Mouse (Mus musculus) forebrain, postnatal 0 days (tissue): ENCODE data around the gene Eps15. TPM values are rescaled to one million over a fixed set of nuclear protein-coding genes. Genes with fewer than 3 reads are reported as not detected.

Experiments
- ATAC-seq: fragments of 200-750 bp; cut with Nextera tagmentation; 2 replicates; pipeline ENCODE4 v1.8.0; 2017; ENCODE audit warnings: mild to moderate bottlenecking, moderate library complexity
- DNase-seq: peaks from one replicate; pipeline ENCODE4 v3.0.0-alpha.2; 2015
- H3K27ac ChIP-seq: fragments of 300-500 bp; sonication (generic); 2 replicates; pipeline ENCODE4 v1.5.1; 2014; ENCODE audit warnings: low read depth, mild to moderate bottlenecking, antibody characterized with exemption, low read length, moderate library complexity, mixed read lengths
- H3K27me3 ChIP-seq: fragments of 300-500 bp; sonication (generic); 2 replicates; pipeline ENCODE4 v1.6.1; 2014; ENCODE audit warnings: mild to moderate bottlenecking, low read length, mixed read lengths; ENCODE audit not compliant: insufficient read depth
- H3K36me3 ChIP-seq: fragments of 300-500 bp; sonication (generic); 2 replicates; pipeline ENCODE4 v1.6.1; 2014; ENCODE audit warnings: mild to moderate bottlenecking, moderate library complexity; ENCODE audit not compliant: insufficient read depth
- H3K4me1 ChIP-seq: fragments of 300-500 bp; sonication (generic); 2 replicates; pipeline ENCODE4 v1.6.1; 2014; ENCODE audit warnings: antibody characterized with exemption; ENCODE audit not compliant: insufficient read depth
- H3K4me2 ChIP-seq: fragments of 300-500 bp; sonication (generic); 2 replicates; pipeline ENCODE4 v1.6.1; 2014; ENCODE audit warnings: low read depth, mild to moderate bottlenecking, moderate library complexity
- H3K4me3 ChIP-seq: fragments of 300-500 bp; sonication (generic); 2 replicates; pipeline ENCODE4 v1.5.1; 2014; ENCODE audit warnings: low read depth, low read length, mixed read lengths
- H3K9ac ChIP-seq: fragments of 300-500 bp; sonication (generic); 2 replicates; pipeline ENCODE4 v1.6.1; 2014; ENCODE audit warnings: mild to moderate bottlenecking
- H3K9me3 ChIP-seq: fragments of 300-500 bp; sonication (generic); 2 replicates; pipeline ENCODE4 v1.6.1; 2016; ENCODE audit warnings: low read length
- CTCF ChIP-seq: sonication (generic); IDR thresholded peaks from 2 replicates; pipeline ENCODE4 v1.5.1; 2016; ENCODE audit warnings: antibody characterized with exemption, control low read depth, low read depth
- WGBS: fragments of 180-500 bp; shearing (Covaris S2); extraction: QIAGEN DNeasy Blood & Tissue Kit; methylation state at CpG from one replicate; pipeline ENCODE4 v1.1.7; 2014; 5-methylcytosine and 5-hydroxymethylcytosine counted together
- polyA plus RNA-seq: library from polyadenylated mRNA; unstranded; fragments of >200 nt; fragmentation: Nextera tagmentation; extraction: Ambion mirVana; gene quantifications from 2 replicates; pipeline ENCODE4 v1.2.1, GENCODE M21; 2015
- total RNA-seq: library from RNA; depleted of rRNA; stranded (reverse); fragments of >200 nt; gene quantifications from 2 replicates; pipeline ENCODE4 v1.2.3, GENCODE M21; 2014

The Eps15 gene
- total and polyA plus RNA-seq, 2 experiments from 2014 or later, result 42.6 to 108 TPM

- ATAC-seq (no peak), DNase-seq (no peak)
- Histone ChIP-seq H3K27me3 (no peaks in the 10 kb centered on the region), H3K4me3 (no peak overlapping the region), H3K4me2 (no peak overlapping the region), H3K9me3 (no peaks in the 10 kb centered on the region), H3K36me3 (no peaks in the 10 kb centered on the region), H3K4me1 (no peaks in the 10 kb centered on the region), H3K27ac (no peak overlapping the region), H3K9ac (no peak overlapping the region)
- TF ChIP-seq CTCF, result no peak
- 73% methylated on average over 8 of the region's 8 CpGs for WGBS
Observed at GRCm38 (mm10) chr4:109420138-109420795, 140.2 kb downstream of the Eps15 start.

GRCm38 (mm10) chr4:109421608-109422007 is 141.5 kb downstream of the Eps15 start:
- DNase-seq (no peak), ATAC-seq (no peak)
- Histone ChIP-seq H3K4me1 (no peaks in the 10 kb centered on the region), H3K27me3 (no peaks in the 10 kb centered on the region), H3K36me3 (no peaks in the 10 kb centered on the region), H3K4me2 (no peak overlapping the region), H3K9me3 (no peaks in the 10 kb centered on the region), H3K27ac (no peak overlapping the region), H3K9ac (no peak overlapping the region), H3K4me3 (no peak overlapping the region)
- no peak for TF ChIP-seq CTCF
- 88% methylated on average over 7 of the region's 7 CpGs for WGBS

- H3K36me3 ChIP-seq, result no peaks in the 10 kb centered on the region
- H3K4me3 ChIP-seq, result no peak overlapping the region
- H3K9ac ChIP-seq, result no peak overlapping the region
- DNase-seq (no peak), ATAC-seq (no peak)
- no peaks in the 10 kb centered on the region for H3K27me3 ChIP-seq
- H3K4me2 ChIP-seq, result no peak overlapping the region
- H3K27ac ChIP-seq, result no peak overlapping the region
- no peaks in the 10 kb centered on the region for H3K9me3 ChIP-seq
- 77% methylated on average over 6 of the region's 6 CpGs for WGBS
- TF ChIP-seq CTCF, result no peak
- no peaks in the 10 kb centered on the region for H3K4me1 ChIP-seq
Observed at GRCm38 (mm10) chr4:109422436-109422835, 142.4 kb downstream of the Eps15 start.

- no peaks in the 10 kb centered on the region for H3K9me3 ChIP-seq
- no peaks in the 10 kb centered on the region for H3K36me3 ChIP-seq
- no peak for ATAC-seq
- H3K27me3 ChIP-seq, result no peaks in the 10 kb centered on the region
- no peak overlapping the region for H3K9ac ChIP-seq
- WGBS, result 73% methylated on average over 2 of the region's 2 CpGs
- H3K27ac ChIP-seq, result no peak overlapping the region
- H3K4me2 ChIP-seq, result no peak overlapping the region
- no peak for DNase-seq
- H3K4me3 ChIP-seq, result no peak overlapping the region
- H3K4me1 ChIP-seq, result no peaks in the 10 kb centered on the region
- no peak for TF ChIP-seq CTCF
Observed at GRCm38 (mm10) chr4:109423438-109423837, 143.4 kb downstream of the Eps15 start.

GRCm38 (mm10) chr4:109427058-109427457 is 147.0 kb downstream of the Eps15 start:
- DNase-seq (no peak), ATAC-seq (no peak)
- no peak overlapping the region for H3K4me3 ChIP-seq
- no peaks in the 10 kb centered on the region for H3K36me3 ChIP-seq
- H3K9ac ChIP-seq, result no peak overlapping the region
- no peak overlapping the region for H3K27ac ChIP-seq
- TF ChIP-seq CTCF, result no peak
- H3K9me3 ChIP-seq, result no peaks in the 10 kb centered on the region
- no peaks in the 10 kb centered on the region for H3K27me3 ChIP-seq
- H3K4me1 ChIP-seq, result no peaks in the 10 kb centered on the region
- no peak overlapping the region for H3K4me2 ChIP-seq
- WGBS, result 79% methylated on average over 1 of the region's 1 CpGs

GRCm38 (mm10) chr4:109430250-109430649 is 150.2 kb downstream of the Eps15 start:
- Histone ChIP-seq H3K4me2 (no peak overlapping the region), H3K36me3 (no peaks in the 10 kb centered on the region), H3K27ac (no peak overlapping the region), H3K9me3 (no peaks in the 10 kb centered on the region), H3K9ac (no peak overlapping the region), H3K27me3 (no peaks in the 10 kb centered on the region), H3K4me1 (no peaks in the 10 kb centered on the region), H3K4me3 (no peak overlapping the region)
- no peak for TF ChIP-seq CTCF
- WGBS, result 91% methylated on average over 7 of the region's 7 CpGs
- ATAC-seq, result no peak
- DNase-seq, result no peak

GRCm38 (mm10) chr4:109430854-109431253 is 150.8 kb downstream of the Eps15 start:
- WGBS, result 56% methylated on average over 13 of the region's 13 CpGs
- no peak overlapping the region for H3K9ac ChIP-seq
- H3K4me1 ChIP-seq, result no peaks in the 10 kb centered on the region
- H3K27me3 ChIP-seq, result no peaks in the 10 kb centered on the region
- H3K4me3 ChIP-seq, result no peak overlapping the region
- no peak overlapping the region for H3K4me2 ChIP-seq
- no peak overlapping the region for H3K27ac ChIP-seq
- H3K9me3 ChIP-seq, result no peaks in the 10 kb centered on the region
- DNase-seq (peak; percentile 31), ATAC-seq (no peak)
- TF ChIP-seq CTCF, result peak; percentile 62
- no peaks in the 10 kb centered on the region for H3K36me3 ChIP-seq
